Mouse (Mus musculus): ENCODE results near the gene 1700021F07Rik.

Gene 1700021F07Rik

DNA sequence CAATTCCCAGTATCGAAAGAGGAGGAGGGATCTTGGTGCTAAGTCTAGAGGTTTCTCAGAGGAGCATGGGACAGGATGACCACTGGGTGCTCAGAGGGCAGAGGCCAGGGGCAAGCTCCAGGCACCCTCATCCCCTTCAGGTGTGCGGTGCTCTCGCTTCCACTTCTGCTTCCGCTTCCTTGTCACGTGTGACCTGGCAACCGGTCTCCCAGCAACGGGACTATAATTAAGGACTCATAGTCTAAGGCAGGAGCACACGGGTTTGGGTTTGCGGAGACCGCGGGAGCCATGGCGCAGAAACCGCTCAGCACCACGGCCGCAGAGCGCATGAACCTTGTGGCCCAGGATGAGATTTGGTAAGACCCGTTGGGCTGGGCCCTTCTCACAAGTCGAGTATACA lies at the start of gene 1700021F07Rik:
1700021F07Rik (plus strand) TSS at position 211 of the 400 bp plus-strand sequence.
- no peak for DNase-seq

DNA sequence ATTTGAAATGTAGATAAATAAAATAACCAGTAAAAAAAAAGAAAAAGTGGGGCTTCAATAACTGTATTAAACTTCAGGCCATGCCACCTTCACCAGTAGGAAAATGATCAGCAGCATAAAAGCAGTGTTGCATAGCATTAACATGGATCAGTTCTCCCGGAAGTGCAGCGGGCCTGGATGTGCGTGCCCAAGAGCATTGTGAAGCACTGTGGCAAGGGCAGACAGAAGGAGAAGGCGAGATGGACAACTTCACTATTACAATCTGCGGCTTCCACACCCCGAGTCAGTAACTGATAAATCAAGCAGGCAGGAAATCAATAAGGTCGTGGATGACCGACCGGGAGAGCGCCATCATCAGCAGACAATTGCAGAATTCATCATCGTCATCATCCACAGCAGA lies 49.2 kb upstream of the 1700021F07Rik start:
- no peak for DNase-seq

DNA sequence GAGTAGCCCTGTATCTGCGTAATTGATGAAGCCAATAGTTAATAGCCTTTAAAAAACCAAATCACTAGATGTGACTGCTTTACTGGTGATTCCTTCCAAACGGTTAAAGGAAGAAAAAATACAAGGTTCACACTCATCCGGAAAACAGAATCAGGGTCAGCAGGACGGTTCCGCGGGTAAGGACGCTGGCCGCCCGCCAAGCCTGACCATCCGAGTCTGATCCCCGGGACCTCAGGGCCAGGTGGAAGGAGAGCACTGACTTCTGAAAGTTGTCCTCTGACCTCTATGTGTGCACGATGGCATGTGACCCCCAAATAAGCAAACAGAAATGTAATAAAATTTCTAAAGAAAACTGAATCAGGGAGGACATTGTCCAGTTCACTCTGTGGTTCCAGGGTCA lies 43.3 kb upstream of the 1700021F07Rik start:
- no peak for DNase-seq

DNA sequence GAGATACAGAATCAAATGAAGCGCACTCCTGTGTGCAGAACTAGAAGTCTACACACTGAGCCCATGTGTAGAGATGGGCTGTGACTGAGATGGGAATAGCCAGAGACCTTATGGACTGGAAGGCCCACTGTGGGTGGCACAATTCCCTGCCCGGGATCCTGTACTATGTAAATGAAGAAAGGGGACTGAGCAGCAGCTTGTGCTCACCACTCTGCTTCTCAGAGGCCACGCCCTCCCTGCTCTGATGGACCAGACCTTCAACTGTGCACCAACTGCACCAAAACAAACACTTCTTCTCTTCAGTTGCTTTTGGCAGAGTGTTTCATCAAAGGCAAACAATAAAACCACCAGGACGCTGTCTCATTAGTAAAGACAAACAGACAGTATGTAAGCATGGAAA lies 37.9 kb upstream of the 1700021F07Rik start:
- DNase-seq = no peak

DNA sequence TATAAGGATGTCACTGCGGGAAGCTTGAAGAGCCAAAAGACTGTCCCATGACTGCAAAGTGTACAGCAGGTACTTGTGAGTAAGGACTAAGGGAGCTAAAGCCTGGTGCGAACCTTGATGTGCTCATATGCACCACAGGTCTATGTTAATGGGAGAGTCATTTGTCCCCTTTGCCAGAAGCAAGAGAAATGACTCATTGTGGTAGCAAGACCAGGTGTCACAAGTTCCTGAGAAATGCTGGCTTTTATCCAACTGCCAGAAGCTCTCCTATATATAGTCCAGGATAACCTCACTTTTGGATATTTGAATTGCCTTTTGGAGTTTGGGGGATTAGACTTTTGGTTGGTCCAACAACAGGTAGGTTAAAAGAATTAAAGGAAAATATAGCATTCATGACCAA lies 22.8 kb upstream of the 1700021F07Rik start:
- no peak for DNase-seq

DNA sequence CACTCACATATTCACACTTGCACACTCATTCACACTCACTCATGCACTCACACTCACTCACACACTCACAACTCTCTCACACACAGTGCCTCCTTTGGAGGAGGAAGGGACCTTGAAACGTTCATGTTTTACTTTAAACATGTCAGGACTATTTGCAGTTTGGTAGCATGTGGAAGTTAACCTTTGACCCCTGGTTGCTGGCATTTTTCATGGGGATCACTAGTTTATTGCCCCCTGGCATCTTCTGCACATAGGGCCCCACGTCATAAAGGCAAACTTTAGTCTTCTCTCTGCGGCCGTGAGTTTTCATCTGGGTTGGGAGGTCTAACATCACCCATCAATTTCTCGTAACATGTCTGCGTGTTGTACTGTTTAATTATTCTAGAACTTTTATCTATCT lies 8.4 kb upstream of the 1700021F07Rik start:
- no peak for DNase-seq

DNA sequence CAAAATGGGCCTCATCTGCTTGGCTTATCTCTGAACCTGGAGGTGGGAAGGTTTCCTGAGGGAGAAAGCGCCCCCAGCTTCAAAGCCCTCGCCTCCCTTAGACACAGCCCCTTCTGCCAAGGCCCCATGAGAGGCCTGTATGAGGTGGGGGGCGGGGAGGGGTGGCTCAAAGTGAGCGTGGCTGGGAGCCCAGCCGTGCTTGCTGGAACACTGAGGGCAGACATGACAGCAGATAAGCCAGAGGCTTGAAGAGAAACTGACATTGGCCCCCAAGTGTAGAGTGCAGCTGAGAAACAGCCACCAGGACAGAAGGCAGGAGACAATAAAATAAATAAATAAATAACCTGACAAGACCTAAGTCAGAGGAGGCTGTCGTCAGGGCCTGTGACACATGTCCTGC lies 7.2 kb upstream of the 1700021F07Rik start:
- DNase-seq = no peak

DNA sequence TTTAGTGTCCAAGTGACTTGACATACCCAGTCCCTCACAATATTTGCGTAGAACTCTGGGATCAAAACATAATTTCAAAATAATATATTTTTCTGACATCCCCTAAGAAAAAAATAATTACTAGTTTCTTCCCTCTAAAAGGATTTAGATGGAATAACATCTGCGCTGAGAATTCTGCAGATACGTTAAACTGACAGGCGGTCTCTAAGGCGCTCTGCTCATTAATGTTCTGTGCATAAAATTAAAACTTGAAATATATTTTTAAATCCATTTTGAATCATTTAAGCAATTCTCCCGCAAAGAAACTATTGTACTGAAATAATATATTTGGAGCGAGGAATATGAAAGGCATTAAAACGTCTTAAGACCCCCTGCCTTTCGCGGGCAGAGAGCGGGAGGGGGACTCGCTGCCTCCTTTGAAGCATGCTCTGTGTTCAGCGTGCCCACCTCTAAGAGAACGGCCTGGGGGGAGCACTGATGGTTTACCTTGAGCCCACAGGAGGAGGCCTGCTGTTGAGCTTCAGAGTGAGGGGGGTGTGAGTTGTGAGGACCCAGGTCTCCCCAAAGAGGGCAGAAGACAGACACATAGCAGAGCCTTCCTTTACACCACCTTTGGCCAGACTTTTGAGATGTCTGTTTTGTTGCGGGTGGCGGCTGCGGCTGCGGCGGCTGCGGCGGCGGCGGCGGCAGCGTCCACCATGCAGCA lies 6.1 kb upstream of the 1700021F07Rik start:
- DNase-seq = no peak

DNA sequence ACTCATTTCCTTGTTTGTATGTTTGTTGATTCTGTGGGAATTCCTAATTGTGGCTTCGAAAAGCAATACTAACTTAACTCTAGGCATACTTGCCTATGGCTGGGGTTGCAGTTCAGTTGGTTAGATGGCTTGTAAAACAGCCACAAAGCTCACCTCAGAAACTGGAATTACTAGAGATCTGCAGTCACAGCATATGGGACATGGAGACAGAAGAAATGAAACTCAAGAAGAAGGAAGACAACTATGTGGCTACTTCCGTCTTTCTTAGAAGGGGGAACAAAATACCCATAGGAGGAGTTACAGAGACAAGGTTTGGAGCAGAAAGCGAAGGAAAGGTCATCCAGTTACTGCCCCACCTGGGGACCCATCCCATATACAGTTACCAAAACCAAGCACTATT lies 6.1 kb downstream of the 1700021F07Rik start:
- DNase-seq = no peak

DNA sequence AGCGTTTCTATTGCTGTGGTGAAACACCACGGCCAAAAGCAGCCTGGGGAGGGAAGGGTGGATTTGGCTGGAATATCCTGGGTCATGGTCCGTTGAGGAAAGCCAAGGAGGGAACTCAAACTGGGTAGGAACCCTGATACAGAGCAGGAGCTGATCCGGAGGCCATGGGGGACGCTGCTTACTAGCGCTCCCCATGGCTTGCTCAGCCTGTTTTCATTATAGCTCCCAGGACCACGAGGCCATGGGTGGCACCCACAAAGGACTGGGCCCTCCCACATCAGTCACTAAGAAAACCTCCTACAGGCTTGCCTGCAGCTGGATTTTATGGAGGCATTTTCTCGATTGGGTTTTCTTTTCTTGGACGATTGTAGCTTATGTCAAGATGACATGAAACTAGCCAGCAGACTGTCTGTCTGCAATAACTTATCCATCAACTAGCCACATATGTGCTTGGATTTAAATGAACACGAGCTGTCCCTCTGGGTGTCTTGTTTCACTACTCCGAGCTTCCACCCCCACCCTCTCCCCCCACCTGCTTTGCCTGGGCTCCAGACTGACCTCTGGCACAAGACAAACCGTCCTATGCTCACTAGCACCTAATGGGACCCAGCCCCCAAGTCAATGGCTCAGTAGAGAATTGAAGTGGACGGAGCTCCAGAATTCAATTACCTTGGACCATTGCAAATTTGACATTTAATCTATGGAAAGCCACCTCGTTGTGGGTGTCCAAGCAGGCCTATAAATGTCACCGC lies 10.5 kb downstream of the 1700021F07Rik start:
- no peak for DNase-seq

DNA sequence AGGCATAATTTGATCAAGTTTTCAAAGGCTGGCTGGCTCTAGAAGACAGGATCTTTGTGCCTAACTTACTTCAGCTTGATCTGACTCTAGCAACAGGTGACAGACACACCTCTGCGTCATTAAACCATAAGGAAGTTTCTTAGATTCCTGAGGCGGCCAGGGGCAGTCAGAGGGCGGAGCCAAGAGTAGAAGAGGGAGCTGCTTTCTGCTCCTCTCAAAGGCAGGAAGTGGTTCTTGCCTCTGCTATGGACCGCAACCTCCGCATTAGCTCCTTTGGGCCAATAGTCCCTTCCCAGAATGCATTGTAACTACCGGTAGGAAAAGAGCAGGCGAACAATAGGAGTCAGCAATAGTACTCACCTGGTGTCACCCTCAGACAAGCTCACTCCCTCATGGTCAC lies 12.2 kb downstream of the 1700021F07Rik start:
- DNase-seq = no peak

DNA sequence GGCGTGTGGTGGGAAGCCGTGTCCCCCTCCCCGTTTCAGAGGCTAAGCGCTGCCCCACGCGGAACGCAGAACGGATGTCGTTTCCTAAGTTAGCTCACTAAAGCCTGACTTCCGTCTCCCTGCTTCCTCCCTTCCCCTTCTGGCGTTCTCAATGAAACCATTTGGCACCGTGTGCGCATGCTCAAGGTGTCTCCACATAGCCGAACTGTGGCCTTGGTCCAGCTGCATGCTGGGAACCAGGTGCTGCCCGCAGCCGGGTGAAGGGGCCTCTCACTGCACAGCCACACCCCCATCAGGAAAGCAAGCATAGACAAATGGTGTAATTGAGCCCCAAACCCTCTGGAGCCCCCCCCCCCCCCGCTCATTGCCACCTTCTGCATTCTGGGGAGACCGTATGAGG lies 13.0 kb downstream of the 1700021F07Rik start:
- DNase-seq = peak; percentile 37 to 47

DNA sequence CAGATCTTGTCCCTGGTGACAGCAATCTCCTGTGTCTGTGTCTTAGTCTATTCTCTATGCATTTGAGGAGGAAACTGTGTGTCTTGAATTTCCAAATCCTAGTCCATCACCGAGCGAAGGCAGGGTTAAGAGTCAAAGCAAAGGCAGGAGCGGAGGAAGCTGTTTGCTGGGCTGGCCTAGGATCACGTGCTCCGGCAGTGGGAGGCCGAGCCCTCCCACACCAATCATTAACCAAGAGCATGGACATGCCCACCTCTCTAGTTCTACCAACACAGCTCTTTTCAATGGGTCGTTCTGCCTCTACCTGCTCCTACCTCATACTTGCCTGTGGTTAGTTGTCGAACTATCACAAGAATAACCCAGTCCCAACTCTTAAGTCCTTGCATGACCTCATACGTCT lies 13.5 kb downstream of the 1700021F07Rik start:
- peak; percentile 55 to 61 for DNase-seq

DNA sequence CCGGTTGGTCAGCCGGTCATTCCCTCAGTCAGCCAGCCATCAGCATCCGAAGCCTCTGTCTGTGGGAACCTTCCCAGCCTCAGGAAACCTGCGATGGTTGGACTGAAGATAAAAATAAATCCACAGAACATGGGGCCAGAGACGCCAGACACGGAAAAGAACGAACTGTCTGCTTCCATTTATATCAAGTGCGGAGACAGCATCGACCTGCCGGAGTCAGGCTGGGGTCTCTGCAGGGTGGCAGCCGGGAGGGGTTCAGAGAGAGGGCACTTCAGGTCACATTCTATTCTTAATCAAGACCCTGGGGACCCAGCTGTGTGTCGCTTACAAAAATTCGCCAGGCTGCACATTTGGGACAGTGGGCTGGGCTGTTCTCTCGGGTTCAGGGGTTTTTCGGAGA lies 17.4 kb downstream of the 1700021F07Rik start:
- DNase-seq = no peak

DNA sequence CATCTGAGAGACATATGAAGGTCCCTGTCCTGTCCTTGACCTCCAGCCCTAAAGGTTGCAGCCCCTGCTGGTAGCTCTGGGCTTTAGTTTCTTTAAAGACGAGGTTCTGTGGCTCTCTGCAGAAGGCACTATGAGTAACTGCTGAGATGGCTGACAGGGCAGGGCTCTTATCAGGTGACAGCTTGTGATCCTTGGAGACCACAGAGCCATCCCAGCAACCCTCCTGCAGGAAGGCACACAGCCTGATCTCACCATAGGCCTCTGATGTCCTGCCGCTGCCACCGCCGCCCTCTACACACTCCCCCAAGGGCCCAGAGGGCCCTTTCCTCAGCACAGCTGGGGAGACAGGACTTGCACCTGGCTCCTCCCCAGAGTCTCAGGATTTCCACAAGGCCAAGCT lies 19.4 kb downstream of the 1700021F07Rik start:
- no peak for DNase-seq

DNA sequence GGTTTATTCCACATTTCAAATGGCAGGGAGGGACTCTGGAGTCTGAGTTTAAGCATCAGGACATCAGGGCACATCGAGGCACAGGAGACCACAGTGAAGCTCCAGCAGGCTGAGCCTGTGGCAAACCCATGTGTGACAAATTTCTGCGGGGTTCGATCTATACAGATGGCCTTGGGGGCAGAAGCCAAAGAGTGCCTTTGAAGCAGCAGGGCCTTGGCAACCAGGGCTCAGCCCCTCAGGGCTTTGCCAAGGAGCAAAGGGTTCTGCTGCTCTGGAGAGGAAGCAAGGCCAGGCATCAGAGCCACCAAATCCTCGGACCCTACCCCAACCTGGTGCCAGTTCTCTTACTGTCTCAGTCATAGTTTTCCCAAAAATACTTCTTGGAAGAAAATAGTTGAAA lies 20.3 kb downstream of the 1700021F07Rik start:
- DNase-seq = no peak

DNA sequence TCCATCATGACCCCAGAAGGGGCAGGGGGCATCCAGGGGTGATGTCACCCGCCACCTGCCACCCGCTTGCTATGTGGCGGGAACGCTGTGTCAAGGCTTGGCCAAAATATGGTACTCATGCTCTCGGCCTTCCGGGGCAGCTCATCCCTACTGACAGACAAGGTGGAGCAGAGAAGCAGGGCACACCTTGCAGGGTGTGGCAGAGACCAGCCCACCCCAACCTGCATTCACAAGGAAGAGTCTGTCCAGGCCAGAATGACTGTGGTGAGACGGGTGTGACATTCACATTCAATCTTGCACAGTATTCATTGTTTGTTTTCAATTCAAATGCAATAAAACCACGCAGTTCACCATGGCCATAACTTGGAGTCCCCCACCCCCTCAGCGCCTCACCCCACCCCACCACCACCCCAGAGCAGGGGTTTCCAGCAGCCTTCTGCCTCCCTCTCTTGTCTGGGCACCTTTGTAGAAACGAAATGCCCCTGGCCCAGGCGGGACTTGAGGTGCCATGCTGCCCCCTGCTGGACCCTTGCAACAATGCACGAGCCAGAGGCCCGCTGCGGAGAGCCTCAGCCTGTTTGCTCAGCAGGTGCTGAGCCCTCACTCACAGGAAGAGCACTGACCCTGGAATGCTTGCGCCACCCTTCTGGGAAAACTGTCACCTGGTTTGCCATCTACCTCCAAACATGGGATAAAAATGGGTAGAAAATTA lies 23.8 kb downstream of the 1700021F07Rik start:
- peak; percentile 55 to 82 for DNase-seq

DNA sequence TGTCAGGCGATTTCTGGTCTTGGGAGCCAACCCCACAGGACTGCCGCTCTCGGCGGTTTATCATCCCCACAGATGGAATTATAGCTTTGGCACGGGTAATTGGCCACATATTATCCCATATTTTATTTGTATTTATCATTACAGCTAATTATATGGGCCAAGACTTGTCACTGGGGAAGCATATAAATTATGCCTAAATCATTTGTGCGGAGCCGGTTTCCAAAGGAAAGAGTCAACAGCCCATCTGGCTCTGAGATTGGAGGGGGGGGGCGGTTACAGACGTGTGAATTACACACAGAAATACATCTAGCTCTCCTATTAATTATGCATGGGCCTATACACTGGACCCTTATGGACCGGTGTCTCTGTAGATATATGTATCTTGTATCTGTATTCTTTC lies 26.9 kb downstream of the 1700021F07Rik start:
- DNase-seq = no peak

DNA sequence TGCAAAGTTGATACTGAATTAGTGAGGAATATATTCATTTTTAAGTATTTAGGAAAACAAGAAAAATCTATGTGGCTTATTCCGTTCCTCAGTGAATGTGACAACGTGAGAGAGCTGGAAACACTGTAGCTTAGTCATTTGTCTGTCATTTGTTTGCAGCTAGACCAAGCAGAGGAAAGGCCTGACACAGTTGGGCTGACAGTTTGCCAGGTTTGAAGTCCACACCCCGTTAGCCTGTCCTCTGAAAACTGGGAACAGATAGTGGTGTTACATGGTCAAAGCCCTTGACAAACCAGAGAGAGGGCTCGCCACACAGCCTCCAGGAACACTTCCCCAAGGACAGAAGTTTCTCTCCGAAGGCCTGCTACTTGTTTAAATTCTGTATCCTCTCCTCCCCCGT lies 28.3 kb downstream of the 1700021F07Rik start:
- DNase-seq = no peak

DNA sequence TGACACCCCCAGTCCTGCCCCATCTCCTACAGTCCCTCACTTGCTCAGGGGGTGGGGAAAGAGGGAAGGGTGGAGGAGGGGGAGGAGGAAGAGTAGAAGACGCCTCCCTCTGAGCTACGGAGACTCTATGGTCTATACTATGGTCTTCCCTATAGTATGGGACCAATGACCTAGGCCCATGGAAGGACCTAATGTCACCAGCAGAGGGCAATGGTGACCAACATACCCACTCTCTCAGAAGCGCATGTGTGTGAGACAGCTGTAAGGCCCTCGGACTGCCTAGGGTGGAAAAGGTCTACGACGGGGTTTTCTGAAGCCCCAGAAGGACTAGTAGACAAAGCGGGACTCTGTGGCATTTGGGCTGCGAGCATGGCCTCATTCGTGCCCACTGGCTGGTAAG lies 31.5 kb downstream of the 1700021F07Rik start:
- DNase-seq = no peak

DNA sequence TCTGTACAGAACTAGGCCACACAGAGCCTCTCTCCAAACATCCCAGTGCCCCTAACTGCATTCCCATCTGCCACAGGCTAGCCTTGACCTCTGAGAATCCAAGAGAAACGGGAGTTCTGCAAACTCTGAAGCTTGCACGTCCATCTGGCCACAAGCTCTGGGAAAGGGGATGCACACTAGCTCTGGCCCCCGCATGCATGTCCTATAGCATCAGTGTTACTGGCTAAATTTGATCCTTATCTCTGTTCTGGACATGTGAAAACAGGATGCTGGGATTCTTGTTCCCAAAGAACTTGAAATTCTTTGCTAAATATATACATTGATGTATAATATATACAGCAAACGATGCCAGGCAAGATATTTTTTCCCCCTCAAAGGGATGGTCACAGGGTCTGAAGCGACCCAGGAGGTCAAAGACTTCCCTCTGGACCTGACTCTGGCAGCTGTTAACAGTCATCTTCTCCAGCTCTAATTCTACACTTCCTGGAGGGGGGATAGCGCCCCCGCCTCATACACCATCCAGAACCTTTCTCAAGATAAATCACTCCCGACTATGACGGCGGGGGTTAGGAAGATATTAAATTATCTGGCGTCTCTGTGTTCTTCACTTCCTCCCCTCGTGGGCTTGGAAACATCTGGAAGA lies 36.5 kb downstream of the 1700021F07Rik start:
- DNase-seq = no peak

DNA sequence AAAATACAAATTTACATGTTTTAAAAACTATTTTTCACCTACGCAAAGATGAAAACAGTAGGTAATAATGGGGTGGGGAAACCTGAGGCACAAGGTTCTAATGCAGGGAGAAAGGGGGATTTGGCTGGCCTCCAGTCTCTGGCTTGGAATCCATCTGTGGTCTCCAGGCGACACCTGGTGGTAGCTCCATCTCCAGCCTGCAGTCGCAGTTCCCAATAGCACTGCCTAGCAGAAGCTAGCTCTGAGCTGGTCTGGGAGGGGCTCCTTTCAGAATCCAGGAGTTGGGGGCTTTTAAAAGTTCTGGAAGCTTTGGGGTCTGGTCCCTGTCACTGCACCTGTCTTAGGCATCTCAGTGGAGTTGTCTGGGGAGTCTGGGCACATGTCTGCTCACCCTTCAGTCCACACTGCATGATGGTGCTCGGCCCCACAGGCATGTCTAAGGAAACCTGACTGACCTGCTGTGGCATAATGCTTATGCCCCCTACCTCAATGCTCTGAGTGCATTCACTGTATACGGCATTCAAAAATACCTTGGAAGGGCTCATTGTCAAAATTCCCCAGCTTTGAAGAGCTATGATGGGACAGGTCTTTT lies 39.6 kb downstream of the 1700021F07Rik start:
- DNase-seq = peak; percentile 27 to 68

DNA sequence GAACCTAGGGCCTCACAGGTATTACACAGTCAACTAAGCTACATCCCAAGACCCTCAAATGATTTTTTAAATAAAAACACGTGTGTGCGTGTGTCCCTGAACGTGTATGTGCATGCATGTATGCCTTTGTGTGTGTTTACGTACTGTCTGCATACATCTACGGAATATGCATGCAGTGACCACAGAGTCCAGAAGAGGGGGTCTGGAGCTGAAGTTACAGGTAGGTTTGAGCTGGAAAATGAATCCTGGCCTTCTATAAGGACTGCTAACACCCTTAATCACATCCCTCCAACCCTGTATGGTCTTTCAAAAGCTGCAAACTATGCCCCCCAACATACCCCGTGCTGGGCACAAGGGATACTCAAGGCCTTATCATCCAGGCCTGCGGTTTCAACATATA lies 41.0 kb downstream of the 1700021F07Rik start:
- no peak for DNase-seq

Measured in kidney, adult 8-10 months (tissue).